Mouse (Mus musculus): ENCODE data around the gene Mrps18c.
A peak's percentile ranks its signal among the peaks of the same experiment; 100 is the strongest.

Gene Mrps18c

DNA sequence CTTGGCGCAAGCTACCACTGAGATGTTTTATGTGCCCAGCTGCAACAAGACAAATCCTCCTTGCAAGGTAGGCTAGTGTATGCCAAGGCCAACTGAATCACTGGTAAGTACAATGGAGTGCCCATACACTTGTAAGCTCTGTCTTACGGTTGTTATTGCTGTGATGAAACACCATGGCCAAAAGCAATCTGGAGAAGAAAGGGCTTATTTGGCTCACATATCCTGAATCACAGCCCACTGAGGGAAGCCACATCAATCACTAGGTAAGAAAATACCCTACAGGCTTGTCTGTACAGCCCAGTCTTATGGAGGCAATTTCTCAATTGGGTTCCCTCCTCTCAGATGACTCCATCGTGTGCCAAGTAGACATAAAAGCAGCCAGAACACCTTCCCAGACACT lies 30.3 kb downstream of the Mrps18c start:
- DNase-seq, result no peak

DNA sequence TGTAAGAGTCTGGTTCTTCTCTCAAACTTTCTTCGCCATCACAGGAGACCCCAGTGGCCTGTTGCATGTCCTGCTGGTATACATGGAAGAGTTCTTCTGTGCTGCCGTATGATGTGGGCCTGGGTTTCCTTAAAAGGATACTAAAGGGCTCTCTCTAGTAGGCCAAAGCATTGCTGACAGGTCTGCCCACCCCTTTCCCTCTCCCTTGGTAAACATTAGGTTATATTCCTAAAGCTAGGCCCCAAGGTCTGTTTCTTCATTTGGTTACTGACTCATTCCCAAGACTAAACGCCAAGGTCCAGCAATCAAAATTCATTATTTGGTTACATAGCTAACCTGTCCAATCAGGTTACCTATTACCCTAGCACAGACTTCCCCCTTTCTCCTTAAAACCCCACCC lies 34.3 kb downstream of the Mrps18c start:
- DNase-seq, result no peak

DNA sequence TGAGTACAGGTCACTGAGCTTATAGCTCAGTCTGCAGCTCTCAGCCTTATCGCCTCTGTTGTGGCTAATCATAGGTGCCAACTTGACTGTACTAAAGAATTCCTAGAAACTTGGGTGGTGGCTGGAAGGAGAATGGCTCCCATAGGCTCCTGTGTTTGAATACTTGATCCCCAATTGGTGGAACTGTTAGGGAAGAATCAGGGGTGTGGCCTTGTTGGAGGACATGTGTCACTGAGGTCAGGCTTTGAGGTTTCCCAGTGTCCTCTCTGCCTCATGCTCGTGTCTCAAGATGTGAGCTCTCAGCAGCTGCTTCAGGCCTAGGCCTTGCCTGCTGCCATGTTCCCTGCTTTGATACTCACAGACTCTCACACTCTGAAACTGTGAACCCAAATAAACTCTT lies 35.4 kb downstream of the Mrps18c start:
- DNase-seq, result no peak

DNA sequence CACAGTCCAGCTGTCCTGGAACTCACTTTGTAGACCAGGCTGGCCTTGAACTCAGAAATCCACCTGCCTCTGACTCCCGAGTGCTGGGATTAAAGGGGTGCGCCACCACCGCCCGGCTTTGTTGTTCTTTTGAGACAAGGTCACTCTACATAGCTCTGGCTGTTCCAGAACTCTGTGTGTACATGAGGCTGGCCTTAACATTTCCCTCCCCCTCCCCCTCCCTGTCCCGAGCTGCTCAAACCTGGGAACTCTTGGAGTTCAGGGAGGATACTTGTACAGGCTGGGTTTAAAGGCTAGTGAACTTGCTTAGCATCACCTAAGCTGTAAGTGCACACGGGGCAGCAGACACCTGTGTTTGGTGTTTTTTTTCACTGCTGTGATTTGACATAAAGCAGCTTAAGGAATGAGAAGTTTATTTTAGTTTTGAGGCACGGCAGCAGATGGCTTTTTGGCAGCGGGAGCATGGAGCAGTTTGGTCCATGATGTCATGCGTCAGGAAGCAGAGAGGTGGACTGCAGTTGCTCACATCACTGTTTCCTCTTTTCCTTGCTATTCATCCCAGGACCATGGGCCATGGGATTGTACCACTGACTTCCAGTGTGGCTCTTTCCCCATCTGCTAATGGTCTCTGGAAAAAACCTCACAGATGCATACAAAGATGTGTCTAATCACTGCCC lies 37.6 kb downstream of the Mrps18c start:
- no peak for DNase-seq

DNA sequence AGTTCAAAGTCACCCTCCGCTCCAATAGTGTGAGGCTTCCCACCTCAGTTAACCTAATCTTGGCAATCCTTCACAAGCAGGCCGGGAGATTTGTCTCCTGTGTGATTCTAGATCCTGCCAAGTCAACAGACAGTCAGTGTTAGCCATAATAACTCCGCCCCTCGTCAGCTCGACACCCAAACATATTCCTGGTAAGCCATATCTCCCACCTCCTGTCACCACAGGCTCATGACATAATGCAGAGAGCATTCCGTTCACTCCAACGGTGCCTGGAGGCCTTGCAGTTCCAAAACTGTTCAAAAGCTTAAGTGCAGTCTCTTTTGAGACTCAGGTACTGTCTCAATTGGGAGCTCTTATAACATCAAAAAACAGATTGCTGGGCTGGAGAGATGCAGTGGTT lies 39.5 kb downstream of the Mrps18c start:
- no peak for DNase-seq

DNA sequence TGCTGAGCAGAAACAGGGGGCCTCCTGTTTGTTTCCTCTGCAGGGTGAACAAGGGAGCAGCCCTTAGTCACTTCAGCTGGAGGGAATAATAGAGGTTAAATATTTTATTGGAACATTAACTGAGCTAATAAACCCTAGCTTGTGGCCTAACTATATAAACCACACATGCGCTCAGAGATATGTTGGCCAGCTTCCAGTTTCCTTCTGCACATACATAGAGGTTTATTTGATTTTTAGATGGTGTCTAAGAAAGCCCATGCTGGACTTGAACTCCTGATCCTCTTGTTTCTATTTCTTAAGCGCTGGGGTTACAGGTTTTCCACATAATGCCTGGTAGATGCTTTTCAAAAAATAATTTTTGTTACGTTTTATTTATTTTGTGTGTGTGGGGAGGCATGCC lies 46.1 kb downstream of the Mrps18c start:
- DNase-seq, result no peak

DNA sequence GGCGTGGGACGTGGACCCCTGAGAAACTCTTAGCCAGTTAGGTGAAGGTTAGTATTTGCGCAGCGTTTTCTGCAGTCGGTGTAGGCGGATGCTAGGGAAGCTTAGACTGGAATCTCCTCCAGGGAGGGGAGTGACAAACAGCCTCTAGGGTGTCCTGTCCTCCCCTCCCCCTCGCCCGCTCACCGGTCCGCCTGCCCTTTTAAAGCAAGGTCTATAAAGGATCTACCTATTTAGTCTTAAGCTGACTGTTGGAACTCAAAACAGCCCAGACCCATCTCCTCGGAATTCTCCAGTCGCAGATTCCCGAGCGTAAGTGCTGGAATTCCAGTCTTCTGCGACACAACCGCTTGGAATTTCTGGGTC lies 47.0 kb downstream of the Mrps18c start, which contains the start of gene Gpat3:
Gene Gpat3 (plus strand): TSS at position 229 of the 363 bp plus-strand sequence.
- peak; percentile 51 to 68 for DNase-seq

DNA sequence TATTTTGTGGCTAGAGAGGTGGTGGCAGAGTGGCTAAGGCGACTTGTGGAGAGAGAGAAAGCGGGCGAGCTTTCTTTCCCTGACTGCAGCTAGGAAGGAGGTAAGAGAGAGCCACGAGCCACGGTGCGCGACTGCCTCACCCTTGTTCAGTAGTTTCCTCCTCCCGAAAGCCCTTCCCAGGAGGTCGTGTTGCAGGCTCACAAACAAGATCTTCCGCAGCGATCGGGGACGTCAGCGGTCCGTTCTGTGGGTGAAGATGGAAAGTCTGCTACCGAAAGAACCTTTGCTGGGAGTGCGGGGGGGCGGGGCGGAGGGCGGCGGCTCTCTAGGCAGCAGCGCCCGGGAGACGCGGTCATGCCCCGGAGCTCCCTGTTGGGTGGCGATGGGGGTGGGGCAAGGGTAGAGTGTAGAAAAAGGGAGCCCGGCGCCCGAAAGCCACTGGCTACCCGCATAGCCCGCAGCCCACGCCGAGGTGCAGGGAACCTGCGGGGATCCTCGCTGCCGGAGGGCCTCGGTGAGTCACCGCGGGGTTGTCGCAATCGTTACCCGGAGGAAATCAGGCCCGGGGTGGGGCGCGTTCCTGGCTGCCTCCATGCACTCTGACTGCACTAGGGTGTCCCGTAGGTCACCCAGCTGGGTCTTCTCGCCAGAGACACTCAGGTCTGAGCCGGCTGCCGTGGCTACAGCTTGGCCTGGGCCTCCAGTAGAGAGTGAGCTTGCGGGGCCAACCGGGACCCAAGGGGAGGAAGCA lies 47.6 kb downstream of the Mrps18c start:
- DNase-seq, result peak; percentile 71 to 80

DNA sequence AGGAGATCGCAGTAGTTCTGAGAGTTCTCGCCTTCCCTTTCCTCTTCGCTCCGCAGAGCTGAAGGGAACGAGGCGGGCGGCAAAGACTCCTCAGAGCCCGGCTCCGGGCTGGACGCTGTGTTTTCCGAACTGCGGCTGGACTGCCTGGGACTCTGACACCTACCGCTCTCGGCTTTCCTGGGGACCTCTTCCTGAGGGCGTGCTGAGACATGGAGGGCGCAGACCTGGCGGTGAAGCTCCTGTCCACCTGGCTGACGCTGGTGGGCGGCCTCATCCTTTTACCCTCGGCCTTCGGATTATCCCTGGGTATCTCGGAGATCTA lies 48.1 kb downstream of the Mrps18c start:
- no peak for DNase-seq

DNA sequence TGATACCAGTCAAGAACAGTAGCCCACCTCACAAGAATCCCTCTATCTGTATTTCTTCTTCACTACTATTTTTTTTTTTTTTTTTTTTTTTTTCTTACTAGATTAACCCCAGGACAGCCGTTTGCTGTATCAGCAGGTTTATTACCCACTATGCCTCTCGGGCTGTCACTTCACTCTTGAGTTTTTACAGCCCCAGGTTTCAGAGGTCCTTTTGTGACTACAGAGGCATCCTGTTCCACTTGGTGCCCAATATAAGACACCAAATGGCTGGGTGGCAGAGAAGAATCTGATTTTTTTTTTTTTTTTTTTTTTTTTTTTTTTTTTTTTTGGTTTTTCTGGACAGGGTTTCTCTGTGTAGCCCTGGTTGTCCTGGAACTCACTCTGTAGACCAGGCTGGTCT lies 48.7 kb downstream of the Mrps18c start:
- no peak for DNase-seq

DNA sequence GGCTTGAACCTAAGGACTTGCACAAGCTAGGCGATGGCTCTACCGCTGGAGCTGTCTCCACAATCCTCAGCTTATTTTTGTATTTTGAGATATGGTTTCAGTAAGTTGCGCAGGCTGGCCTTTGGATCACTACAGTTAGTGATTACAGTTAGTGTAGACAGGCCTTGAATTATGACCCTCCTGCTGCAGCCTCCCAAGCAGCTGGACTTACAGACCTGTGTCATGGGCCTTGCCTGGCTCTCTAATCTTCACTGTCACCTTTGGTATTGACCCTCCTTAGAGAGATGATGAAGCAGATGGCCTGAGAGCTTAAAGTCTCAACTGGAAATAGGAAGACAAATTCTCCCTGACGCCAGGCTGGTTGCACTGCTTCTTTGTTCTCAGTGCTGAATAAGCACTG lies 55.5 kb downstream of the Mrps18c start:
- DNase-seq, result no peak

Data from kidney, postnatal 4 days (tissue).